Mouse (Mus musculus): ENCODE results near the gene Rabl2.

Rabl2 gene

DNA sequence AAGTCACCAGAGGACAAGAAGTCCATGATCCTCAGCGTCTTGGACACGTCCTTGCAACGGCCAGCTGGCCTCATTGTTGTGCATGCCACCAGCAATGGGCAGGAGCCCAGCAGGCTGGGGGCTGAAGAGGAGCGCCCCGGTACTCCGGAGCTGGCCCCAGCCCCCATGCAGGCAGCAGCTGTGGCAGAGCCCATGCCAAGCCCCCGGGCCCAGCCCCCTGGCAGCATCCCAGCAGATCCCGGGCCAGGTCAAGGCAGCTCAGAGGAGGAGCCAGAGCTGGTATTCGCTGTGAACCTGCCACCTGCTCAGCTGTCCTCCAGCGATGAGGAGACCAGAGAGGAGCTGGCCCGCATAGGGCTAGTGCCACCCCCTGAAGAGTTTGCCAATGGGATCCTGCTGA, 42.9 kb downstream of the Rabl2 start:
- DNase-seq, result no peak

DNA sequence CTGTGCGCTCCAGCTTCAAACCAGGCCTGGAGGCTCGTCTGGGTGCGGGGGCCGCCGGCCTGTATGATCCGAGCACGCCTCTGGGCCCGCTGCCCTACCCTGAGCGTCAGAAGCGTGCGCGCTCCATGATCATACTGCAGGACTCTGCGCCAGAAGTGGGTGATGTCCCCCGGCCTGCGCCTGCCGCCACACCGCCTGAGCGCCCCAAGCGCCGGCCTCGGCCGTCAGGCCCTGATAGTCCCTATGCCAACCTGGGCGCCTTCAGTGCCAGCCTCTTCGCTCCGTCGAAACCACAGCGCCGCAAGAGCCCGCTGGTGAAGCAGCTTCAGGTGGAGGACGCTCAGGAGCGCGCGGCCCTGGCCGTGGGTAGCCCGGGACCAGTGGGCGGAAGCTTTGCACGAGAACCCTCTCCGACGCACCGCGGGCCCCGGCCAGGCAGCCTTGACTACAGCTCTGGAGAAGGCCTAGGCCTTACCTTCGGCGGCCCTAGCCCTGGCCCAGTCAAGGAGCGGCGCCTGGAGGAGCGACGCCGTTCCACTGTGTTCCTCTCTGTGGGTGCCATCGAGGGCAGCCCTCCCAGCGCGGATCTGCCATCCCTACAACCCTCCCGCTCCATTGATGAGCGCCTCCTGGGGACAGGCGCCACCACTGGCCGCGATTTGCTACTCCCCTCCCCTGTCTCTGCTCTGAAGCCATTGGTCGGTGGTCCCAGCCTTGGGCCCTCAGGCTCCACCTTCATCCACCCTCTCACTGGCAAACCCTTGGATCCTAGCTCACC, 43.7 kb downstream of the Rabl2 start:
- no peak for DNase-seq

- DNase-seq, result no peak
These were observed 44.4 kb downstream of the Rabl2 start for GRCm38 (mm10) chr15:89547321-89547720.

- no peak for DNase-seq
These were observed 47.6 kb downstream of the Rabl2 start for GRCm38 (mm10) chr15:89544171-89544570.

DNA sequence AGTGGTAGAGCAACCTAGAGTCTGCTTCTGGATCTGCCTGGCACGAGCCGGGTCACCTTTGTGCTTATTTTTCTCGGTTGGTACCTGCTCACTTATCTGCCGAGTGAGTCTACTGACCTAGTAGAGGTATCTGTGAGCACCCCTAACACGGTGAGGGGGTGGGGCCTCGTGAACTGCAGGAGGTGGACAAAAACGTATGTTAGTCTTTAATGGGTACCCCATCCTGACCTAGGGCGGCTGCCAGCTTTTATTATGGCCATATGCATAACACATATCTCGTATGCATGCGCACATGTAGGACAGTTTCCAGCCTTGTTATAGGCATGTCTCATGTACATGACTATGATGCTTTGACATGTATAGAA, 57.9 kb downstream of the Rabl2 start:
- DNase-seq, result no peak

GRCm38 (mm10) chr15:89532924-89533842, 58.5 kb downstream of the Rabl2 start:
- no peak for DNase-seq

Measured in spleen, adult 18-20 months (tissue).